Mouse (Mus musculus): ENCODE data around the gene Nfib. TPM values are rescaled to one million over a fixed set of nuclear protein-coding genes. Genes with fewer than 3 reads are reported as not detected.
A peak's percentile ranks its signal among the peaks of the same experiment; 100 is the strongest.

The Nfib gene
- polyA plus RNA-seq, 1 experiment from 2014 or later, result 164 TPM

DNA sequence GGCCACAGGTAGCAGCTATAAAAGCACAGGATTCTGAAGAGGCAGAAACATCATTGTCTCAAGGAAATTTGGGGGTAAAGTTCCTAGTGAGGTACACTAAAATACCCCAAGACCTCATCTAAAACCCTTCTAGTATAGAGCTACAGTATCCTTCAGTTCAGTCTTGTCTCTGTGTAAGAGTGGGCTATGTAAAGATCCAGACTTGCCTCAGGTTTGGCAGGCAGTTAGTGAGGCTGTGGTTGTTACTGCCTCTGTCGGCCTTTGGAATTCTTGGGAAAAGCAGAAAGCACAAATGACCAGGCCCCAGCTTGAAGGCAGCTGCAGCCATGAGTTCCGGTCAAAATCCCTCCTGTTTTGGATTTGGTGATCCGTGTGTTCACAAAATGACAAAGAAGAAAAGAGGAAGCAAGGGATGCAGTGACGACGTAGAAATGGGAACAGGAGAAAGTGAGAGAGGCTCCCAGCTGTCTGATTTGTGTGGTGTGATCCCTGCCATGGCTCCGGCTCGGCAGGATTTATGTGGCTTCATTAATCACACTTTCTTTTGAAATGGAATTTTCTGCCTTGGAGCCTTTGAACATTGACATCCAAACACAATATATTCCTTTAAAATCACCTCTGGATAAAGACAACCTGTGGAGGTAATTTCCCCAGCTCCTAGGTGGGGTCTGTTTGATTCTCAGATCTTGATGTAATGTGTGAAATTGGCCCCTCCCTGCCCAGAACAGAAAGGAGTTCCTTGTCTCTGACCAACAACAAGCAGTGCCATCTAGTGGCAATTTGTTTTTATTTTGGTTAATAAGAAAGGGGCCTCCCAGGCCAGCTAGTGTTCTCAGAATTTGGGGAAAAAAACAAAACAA lies 91.7 kb downstream of the Nfib start:
- H3K9me3 ChIP-seq (replicated peaks; ENCODE audit: control insufficient read depth, low read length), result no peaks in the 10 kb centered on the region
- 21% methylated on average over 7 of the region's 7 CpGs for WGBS
- no peaks in the 10 kb centered on the region for H3K36me3 ChIP-seq (ENCODE audit: control insufficient read depth, insufficient read depth, low read length)
- H3K4me3 ChIP-seq (ENCODE audit: low read depth, low read length), result no peak overlapping the region
- peaks cover 11% of the 10 kb centered on the region for H3K4me1 ChIP-seq (ENCODE audit: control insufficient read depth, insufficient read depth, low read length)
- peak overlapping the region; percentile 51 for H3K9ac ChIP-seq (ENCODE audit: low read length)
- peak overlapping the region; percentile 72 for H3K27ac ChIP-seq (ENCODE audit: low read depth, low read length)
- DNase-seq (ENCODE audit: low spot score) (peak; percentile 95), ATAC-seq (peak; percentile 83)
- H3K27me3 ChIP-seq (replicated peaks; ENCODE audit: control insufficient read depth, insufficient read depth, low read length), result no peaks in the 10 kb centered on the region
- H3K4me2 ChIP-seq (ENCODE audit: low read length), result peak overlapping the region; percentile 29; the same call in 1 of the 2 replicates

DNA sequence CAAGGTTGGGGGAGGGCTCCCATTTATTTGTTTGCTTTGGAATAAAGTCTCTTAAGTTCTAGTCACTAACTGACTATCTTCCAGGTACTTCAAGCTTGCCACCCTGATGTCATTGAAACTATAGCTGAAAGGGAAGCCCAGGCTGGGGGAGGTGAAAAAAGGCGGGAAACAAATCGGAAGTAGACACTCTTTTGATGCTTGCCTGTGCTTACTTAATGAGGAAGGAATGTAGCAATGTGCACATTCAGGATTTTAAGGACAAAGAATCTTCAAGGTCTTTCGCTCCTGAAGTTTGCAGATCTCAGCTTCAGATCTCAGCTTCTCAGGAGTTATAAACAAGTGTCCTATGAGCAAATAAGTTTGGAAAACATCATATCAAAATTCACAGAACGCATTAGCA lies 95.9 kb downstream of the Nfib start:
- Histone ChIP-seq H3K27ac (ENCODE audit: low read depth, low read length) (no peak overlapping the region), H3K9me3 (replicated peaks; ENCODE audit: control insufficient read depth, low read length) (no peaks in the 10 kb centered on the region), H3K27me3 (replicated peaks; ENCODE audit: control insufficient read depth, insufficient read depth, low read length) (no peaks in the 10 kb centered on the region), H3K9ac (ENCODE audit: low read length) (no peak overlapping the region), H3K4me2 (ENCODE audit: low read length) (no peak overlapping the region), H3K4me3 (ENCODE audit: low read depth, low read length) (no peak overlapping the region), H3K4me1 (ENCODE audit: control insufficient read depth, insufficient read depth, low read length) (peaks cover 16% of the 10 kb centered on the region), H3K36me3 (ENCODE audit: control insufficient read depth, insufficient read depth, low read length) (no peaks in the 10 kb centered on the region)
- no peak for ATAC-seq
- whole genome bisulfite sequencing, result 58% methylated on average over 4 of the region's 4 CpGs
- DNase-seq (ENCODE audit: low spot score), result no peak

- DNase-seq (ENCODE audit: low spot score) (no peak), ATAC-seq (no peak)
- Histone ChIP-seq H3K4me1 (ENCODE audit: control insufficient read depth, insufficient read depth, low read length) (peaks cover 15% of the 10 kb centered on the region), H3K4me3 (ENCODE audit: low read depth, low read length) (no peak overlapping the region), H3K27me3 (replicated peaks; ENCODE audit: control insufficient read depth, insufficient read depth, low read length) (no peaks in the 10 kb centered on the region), H3K27ac (ENCODE audit: low read depth, low read length) (no peak overlapping the region), H3K4me2 (ENCODE audit: low read length) (no peak overlapping the region), H3K9ac (ENCODE audit: low read length) (no peak overlapping the region), H3K9me3 (replicated peaks; ENCODE audit: control insufficient read depth, low read length) (no peaks in the 10 kb centered on the region), H3K36me3 (ENCODE audit: control insufficient read depth, insufficient read depth, low read length) (no peaks in the 10 kb centered on the region)
- 86% methylated on average over 9 of the region's 9 CpGs for WGBS
Observed at GRCm38 (mm10) chr4:82608768-82609610, 96.6 kb downstream of the Nfib start.

- Histone ChIP-seq H3K9ac (ENCODE audit: low read length) (no peak overlapping the region), H3K4me1 (ENCODE audit: control insufficient read depth, insufficient read depth, low read length) (peaks cover 15% of the 10 kb centered on the region), H3K36me3 (ENCODE audit: control insufficient read depth, insufficient read depth, low read length) (no peaks in the 10 kb centered on the region), H3K4me3 (ENCODE audit: low read depth, low read length) (no peak overlapping the region), H3K27me3 (replicated peaks; ENCODE audit: control insufficient read depth, insufficient read depth, low read length) (no peaks in the 10 kb centered on the region), H3K27ac (ENCODE audit: low read depth, low read length) (no peak overlapping the region), H3K4me2 (ENCODE audit: low read length) (no peak overlapping the region), H3K9me3 (replicated peaks; ENCODE audit: control insufficient read depth, low read length) (no peaks in the 10 kb centered on the region)
- ATAC-seq (no peak), DNase-seq (ENCODE audit: low spot score) (no peak)
- 71% methylated on average over 4 of the region's 4 CpGs for WGBS
Observed at GRCm38 (mm10) chr4:82607266-82607665, 98.3 kb downstream of the Nfib start.

DNA sequence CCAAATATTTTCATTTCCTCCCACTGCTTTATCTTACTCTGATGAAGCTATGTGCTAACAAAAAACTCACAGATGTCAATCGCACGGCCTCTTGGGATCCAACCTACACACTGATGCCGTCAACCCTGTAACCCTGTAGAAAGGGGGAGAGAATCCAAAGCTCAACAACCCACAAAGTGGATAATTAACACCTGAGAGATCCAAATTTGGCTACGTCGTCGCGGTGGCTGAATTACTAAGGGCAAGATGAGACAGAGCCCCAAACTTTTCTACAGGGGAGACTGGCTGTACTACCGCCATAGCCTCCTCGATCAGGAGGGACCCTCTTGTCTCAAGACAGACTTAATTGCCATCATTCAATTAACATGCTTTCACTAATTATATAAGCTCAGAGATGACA lies 99.2 kb downstream of the Nfib start:
- Histone ChIP-seq H3K9me3 (replicated peaks; ENCODE audit: control insufficient read depth, low read length) (peaks cover 2% of the 10 kb centered on the region; the same call in 1 of the 2 replicates), H3K4me2 (ENCODE audit: low read length) (no peak overlapping the region), H3K36me3 (ENCODE audit: control insufficient read depth, insufficient read depth, low read length) (no peaks in the 10 kb centered on the region), H3K4me3 (ENCODE audit: low read depth, low read length) (no peak overlapping the region), H3K9ac (ENCODE audit: low read length) (no peak overlapping the region), H3K27ac (ENCODE audit: low read depth, low read length) (no peak overlapping the region), H3K4me1 (ENCODE audit: control insufficient read depth, insufficient read depth, low read length) (peaks cover 15% of the 10 kb centered on the region), H3K27me3 (replicated peaks; ENCODE audit: control insufficient read depth, insufficient read depth, low read length) (no peaks in the 10 kb centered on the region)
- WGBS, result 51% methylated on average over 9 of the region's 9 CpGs
- DNase-seq (ENCODE audit: low spot score) (no peak), ATAC-seq (no peak)

DNA sequence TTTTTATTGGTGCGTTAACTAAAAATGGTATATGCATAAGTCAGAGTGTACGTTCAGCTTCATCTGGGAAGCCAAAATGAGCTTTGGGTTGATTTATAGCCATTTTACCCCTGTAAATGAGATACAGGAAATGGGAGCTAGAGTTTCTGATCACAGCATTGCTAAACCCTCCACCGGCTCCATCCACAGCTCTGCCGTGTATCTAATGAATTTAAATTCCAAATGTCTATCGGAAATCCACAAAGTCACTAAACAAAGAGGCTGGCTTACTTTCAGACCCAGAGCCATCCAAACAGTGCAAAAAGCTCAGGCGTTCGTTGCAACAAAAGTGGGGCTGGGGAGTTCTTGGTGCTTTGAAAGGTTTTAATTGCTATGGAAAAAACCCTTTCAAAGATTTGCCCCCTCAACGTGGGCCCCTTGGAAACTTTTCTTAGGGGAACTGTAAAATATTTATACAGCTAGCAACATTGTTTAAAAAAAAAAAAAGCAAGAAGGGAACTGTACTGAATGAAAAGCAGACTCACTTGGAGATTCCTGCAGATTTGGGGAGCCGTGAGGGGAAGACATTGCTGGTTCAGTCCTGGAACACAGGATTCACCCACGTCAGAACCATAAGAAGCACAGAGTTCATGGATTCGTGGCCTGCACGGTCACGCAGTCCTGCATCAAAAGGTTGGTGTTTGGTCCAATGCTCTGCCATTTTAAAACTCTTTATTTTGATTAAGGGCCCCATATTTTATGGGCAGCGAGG lies 100.3 kb downstream of the Nfib start:
- ATAC-seq, result 0 out of 2 replicates have a peak, but pooled peaks have one; percentile 26
- Histone ChIP-seq H3K27ac (ENCODE audit: low read depth, low read length) (peak overlapping the region; percentile 49; the same call in 1 of the 2 replicates), H3K4me1 (ENCODE audit: control insufficient read depth, insufficient read depth, low read length) (peaks cover 15% of the 10 kb centered on the region), H3K4me3 (ENCODE audit: low read depth, low read length) (no peak overlapping the region), H3K9ac (ENCODE audit: low read length) (no peak overlapping the region), H3K9me3 (replicated peaks; ENCODE audit: control insufficient read depth, low read length) (peaks cover 6% of the 10 kb centered on the region; the same call in 1 of the 2 replicates), H3K36me3 (ENCODE audit: control insufficient read depth, insufficient read depth, low read length) (no peaks in the 10 kb centered on the region), H3K27me3 (replicated peaks; ENCODE audit: control insufficient read depth, insufficient read depth, low read length) (no peaks in the 10 kb centered on the region), H3K4me2 (ENCODE audit: low read length) (no peak overlapping the region)
- peak; percentile 64 for DNase-seq (ENCODE audit: low spot score)
- 36% methylated on average over 14 of the region's 14 CpGs for WGBS

GRCm38 (mm10) chr4:82604501-82604900 lies 101.0 kb downstream of the Nfib start:
- Histone ChIP-seq H3K4me1 (ENCODE audit: control insufficient read depth, insufficient read depth, low read length) (peaks cover 15% of the 10 kb centered on the region), H3K4me3 (ENCODE audit: low read depth, low read length) (no peak overlapping the region), H3K9me3 (replicated peaks; ENCODE audit: control insufficient read depth, low read length) (peaks cover 6% of the 10 kb centered on the region; the same call in 1 of the 2 replicates), H3K9ac (ENCODE audit: low read length) (no peak overlapping the region), H3K4me2 (ENCODE audit: low read length) (no peak overlapping the region), H3K27ac (ENCODE audit: low read depth, low read length) (peak overlapping the region; percentile 45; the same call in 1 of the 2 replicates), H3K36me3 (ENCODE audit: control insufficient read depth, insufficient read depth, low read length) (no peaks in the 10 kb centered on the region), H3K27me3 (replicated peaks; ENCODE audit: control insufficient read depth, insufficient read depth, low read length) (no peaks in the 10 kb centered on the region)
- 68% methylated on average over 4 of the region's 4 CpGs for WGBS
- ATAC-seq (no peak), DNase-seq (ENCODE audit: low spot score) (no peak)

DNA sequence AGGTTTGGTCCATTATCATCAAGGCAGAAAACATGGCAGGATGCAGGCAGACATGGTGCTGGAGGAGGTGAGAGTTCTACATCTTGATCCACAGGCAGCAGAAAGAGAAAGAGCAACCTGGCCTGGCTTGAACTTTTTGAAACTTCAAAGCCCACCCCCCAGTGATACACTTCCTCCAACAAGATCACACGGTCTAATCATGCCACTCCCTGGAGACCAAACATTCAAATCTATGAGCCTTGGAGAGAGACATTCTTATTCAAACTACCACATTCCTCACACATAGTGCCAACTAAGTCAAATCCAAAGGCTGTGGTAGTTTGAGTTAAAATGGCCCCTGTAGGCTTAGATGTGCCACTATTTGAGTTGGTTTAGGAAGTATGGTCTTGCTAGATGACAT lies 104.9 kb downstream of the Nfib start:
- no peak for ATAC-seq
- Histone ChIP-seq H3K4me3 (ENCODE audit: low read depth, low read length) (no peak overlapping the region), H3K4me2 (ENCODE audit: low read length) (no peak overlapping the region), H3K27ac (ENCODE audit: low read depth, low read length) (no peak overlapping the region), H3K27me3 (replicated peaks; ENCODE audit: control insufficient read depth, insufficient read depth, low read length) (no peaks in the 10 kb centered on the region), H3K9me3 (replicated peaks; ENCODE audit: control insufficient read depth, low read length) (peaks cover 6% of the 10 kb centered on the region; the same call in 1 of the 2 replicates), H3K4me1 (ENCODE audit: control insufficient read depth, insufficient read depth, low read length) (peaks cover 12% of the 10 kb centered on the region), H3K36me3 (ENCODE audit: control insufficient read depth, insufficient read depth, low read length) (no peaks in the 10 kb centered on the region), H3K9ac (ENCODE audit: low read length) (no peak overlapping the region)
- no peak for DNase-seq (ENCODE audit: low spot score)
- 83% methylated on average over 1 of the region's 1 CpGs for WGBS

All from forebrain, embryonic 14.5 days (tissue).